Mouse (Mus musculus) WW6 (cell line): Measurements from ENCODE around the gene Clcf1.

Source experiments
- DNase-seq: peaks from one replicate; pipeline ENCODE4 v3.0.0-alpha.2; 2013; ENCODE audit warnings: low read depth, low spot score

Gene Clcf1

GRCm38 (mm10) chr19:4217140-4217539 is 3.1 kb downstream of the Clcf1 start:
- DNase-seq, result no peak

- no peak for DNase-seq
Measured at GRCm38 (mm10) chr19:4217855-4218254, 3.8 kb downstream of the Clcf1 start.

- no peak for DNase-seq
Measured at GRCm38 (mm10) chr19:4218293-4218692, 4.3 kb downstream of the Clcf1 start.

- DNase-seq, result no peak
Measured at GRCm38 (mm10) chr19:4218784-4219183, 4.7 kb downstream of the Clcf1 start.

GRCm38 (mm10) chr19:4219943-4220342 is 5.9 kb downstream of the Clcf1 start:
- no peak for DNase-seq

GRCm38 (mm10) chr19:4220416-4220815 is 6.4 kb downstream of the Clcf1 start:
- no peak for DNase-seq

- no peak for DNase-seq
Measured at GRCm38 (mm10) chr19:4220957-4221743, 7.1 kb downstream of the Clcf1 start.

- no peak for DNase-seq
Measured at GRCm38 (mm10) chr19:4222165-4222564, 8.1 kb downstream of the Clcf1 start.

- no peak for DNase-seq
Measured at GRCm38 (mm10) chr19:4226779-4227178, 12.7 kb downstream of the Clcf1 start.

GRCm38 (mm10) chr19:4227446-4227845 is 13.4 kb downstream of the Clcf1 start:
- DNase-seq, result no peak

- peak; percentile 61 for DNase-seq
Measured at GRCm38 (mm10) chr19:4227894-4228678, 14.0 kb downstream of the Clcf1 start.

GRCm38 (mm10) chr19:4228891-4229290 is 14.9 kb downstream of the Clcf1 start:
- DNase-seq, result no peak

- DNase-seq, result no peak
Measured at GRCm38 (mm10) chr19:4229451-4230076, 15.5 kb downstream of the Clcf1 start.

- DNase-seq, result no peak
Measured at GRCm38 (mm10) chr19:4230415-4230814, 16.4 kb downstream of the Clcf1 start.

- peak; percentile 67 for DNase-seq
Measured at GRCm38 (mm10) chr19:4231253-4232185, 17.5 kb downstream of the Clcf1 start, which contains the start of gene Pold4. Gene Pold4, plus strand, starts transcription at chr19:4231899.

GRCm38 (mm10) chr19:4232186-4232572 is 18.1 kb downstream of the Clcf1 start:
- DNase-seq, result no peak

GRCm38 (mm10) chr19:4232651-4233050 is 18.6 kb downstream of the Clcf1 start:
- DNase-seq, result no peak

GRCm38 (mm10) chr19:4234548-4234947 is 20.5 kb downstream of the Clcf1 start:
- DNase-seq, result no peak

- DNase-seq, result no peak
Measured at GRCm38 (mm10) chr19:4240247-4240668, 26.2 kb downstream of the Clcf1 start.

- no peak for DNase-seq
Measured at GRCm38 (mm10) chr19:4242416-4242815, 28.4 kb downstream of the Clcf1 start.

- DNase-seq, result no peak
Measured at GRCm38 (mm10) chr19:4244775-4245174, 30.7 kb downstream of the Clcf1 start.
